Mouse (Mus musculus) CH12.LX (cell line): ENCODE measurements around the gene Rusc1.

Source experiments
- CTCF ChIP-seq, 2 experiments: IDR thresholded peaks in 1 of 2; conservative IDR thresholded peaks in 1 of 2; 2 replicates each; pipeline ENCODE4 v1.5.1; 2011 to 2012; ENCODE audit warnings: low read depth in 2 of 2, low read length in 2 of 2, improper control_type of control experiment in 1 of 2, inconsistent platforms in 1 of 2, mild to moderate bottlenecking in 1 of 2, moderate library complexity in 1 of 2
- MAFK ChIP-seq: IDR thresholded peaks from 2 replicates; pipeline ENCODE4 v1.6.1; 2011; ENCODE audit warnings: low read length, improper control_type of control experiment; ENCODE audit not compliant: insufficient replicate concordance
- RAD21 ChIP-seq: IDR thresholded peaks from 2 replicates; pipeline ENCODE4 v1.6.1; 2011; ENCODE audit warnings: low read depth, mild to moderate bottlenecking, low read length, improper control_type of control experiment, moderate library complexity
- ZMIZ1 ChIP-seq: IDR thresholded peaks from 2 replicates; pipeline ENCODE4 v1.6.1; 2012; ENCODE audit warnings: low read depth, mild to moderate bottlenecking, inconsistent platforms, low read length, improper control_type of control experiment

DNA sequence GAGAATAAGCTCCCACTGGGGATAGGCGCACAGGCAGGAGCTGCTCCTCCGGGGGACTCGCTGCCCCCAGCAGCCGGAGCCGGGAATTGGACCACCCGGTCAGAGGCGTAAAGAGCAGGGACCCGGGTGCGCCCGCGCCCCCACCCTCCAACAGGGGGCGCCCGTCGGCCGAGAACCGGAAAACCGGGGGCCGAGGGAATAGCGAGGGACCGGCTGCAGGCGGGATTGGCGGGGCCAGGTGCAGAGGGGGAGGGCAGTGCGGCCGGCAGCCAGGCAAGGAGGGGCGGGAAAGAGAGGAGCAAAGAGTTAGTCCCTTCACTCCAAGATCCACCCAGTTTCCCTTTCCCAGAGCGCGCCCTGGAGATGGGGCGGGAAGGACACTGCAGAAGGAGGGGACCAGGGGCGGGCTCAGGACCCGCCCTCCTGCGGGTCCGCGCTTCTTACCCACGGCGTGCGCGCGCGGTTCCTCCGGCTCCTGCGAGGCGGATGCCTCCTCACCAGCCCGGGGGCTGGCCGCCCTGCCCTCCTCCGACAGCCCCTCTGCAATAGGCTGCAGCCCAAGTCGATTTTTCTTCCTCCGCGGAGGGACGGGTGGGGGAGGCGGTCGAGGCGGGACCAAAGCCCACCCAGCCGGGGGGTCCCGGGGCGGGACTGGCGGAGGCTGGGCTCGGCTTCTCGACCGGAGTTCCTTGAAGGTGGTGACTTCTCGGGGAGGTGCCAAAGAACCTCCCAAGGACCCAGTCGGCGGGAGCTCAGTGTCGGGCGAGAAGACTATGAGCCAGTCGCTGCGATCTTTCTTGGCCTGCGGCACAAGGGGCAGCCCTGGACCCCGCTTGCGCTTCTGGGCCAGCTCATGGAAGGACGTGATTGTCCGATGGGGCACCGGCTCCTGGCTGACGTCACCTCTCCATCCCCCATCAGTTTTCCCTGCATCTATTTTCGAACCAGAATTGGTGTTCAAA lies 2.1 kb downstream of the Rusc1 start:
- peak; percentile 47 for TF ChIP-seq RAD21
- TF ChIP-seq MAFK = no peak
- peak in 1 of 2 experiments; percentile 81; a peak in 2 of 4 replicates for TF ChIP-seq CTCF (conservative IDR thresholded peaks at IDR 0.05 in 1 of 2, IDR thresholded peaks at IDR 0.05 in 1 of 2; ENCODE audit: low read depth in 2 of 2, low read length in 2 of 2)
- TF ChIP-seq ZMIZ1 = no peak
